Mouse (Mus musculus): ENCODE measurements around the gene Gm20388.

The Gm20388 gene

DNA sequence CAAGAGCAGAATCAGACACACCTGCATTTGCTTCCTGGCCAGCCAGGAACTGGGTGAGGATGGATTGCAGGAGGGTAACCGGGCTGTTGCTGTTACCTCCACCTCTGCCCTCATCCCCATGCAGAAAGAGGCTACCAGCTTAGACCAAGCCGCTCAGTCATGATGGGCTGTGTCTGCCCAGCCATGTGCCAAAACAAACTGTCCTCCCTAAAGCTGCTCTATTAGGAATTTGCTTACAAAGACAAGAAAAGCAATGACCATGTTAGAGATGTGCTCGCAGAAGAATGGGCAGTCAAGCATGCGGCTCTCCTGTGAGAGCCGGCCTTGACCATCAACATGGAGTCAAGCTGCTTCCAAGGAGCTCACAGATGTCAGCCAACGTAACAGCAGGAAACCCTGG is 1454.0 kb downstream of the Gm20388 start:
- intact Hi-C loops (cut with DNase I) = no loop called here

DNA sequence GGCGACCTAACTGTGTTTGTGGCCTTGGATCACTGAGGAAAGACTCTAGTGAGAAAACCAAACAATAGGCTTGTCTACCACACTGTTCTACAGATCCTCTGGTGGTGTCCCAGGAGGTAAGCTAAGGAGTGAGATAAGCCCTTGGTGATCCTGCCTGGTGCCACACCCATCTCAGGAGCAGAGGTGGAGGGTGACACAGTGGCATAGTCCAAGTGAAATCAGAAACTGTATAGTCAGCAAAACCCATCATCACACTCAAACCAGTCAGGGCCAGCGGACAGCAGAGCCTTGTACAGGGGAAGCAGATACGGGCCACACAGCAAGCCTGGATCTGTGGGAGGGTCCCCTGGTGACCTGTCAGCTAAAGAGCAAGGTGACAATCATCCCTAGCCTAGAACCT is 1454.5 kb downstream of the Gm20388 start:
- intact Hi-C loops (cut with DNase I) = no loop called here

DNA sequence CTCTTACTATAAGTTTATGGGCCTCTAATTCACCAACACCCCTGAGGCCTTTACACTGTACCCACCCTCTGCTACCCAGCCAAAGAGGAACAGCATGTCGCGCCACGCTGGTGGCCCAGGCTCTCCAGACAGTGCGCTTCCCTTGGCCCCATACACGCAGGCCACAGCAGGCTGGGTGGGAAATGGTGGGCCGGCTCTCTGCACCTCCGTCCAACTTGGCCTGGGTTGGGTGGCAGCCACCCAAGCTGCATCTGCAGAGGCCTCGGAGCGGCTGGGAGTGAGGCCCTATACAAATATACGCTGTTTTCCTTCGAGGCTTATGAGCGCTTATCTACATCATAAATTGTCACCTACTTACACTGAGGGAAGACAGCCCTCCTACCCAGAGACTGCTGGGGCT is 1456.0 kb downstream of the Gm20388 start:
- intact Hi-C loops (cut with DNase I) = no loop called here

DNA sequence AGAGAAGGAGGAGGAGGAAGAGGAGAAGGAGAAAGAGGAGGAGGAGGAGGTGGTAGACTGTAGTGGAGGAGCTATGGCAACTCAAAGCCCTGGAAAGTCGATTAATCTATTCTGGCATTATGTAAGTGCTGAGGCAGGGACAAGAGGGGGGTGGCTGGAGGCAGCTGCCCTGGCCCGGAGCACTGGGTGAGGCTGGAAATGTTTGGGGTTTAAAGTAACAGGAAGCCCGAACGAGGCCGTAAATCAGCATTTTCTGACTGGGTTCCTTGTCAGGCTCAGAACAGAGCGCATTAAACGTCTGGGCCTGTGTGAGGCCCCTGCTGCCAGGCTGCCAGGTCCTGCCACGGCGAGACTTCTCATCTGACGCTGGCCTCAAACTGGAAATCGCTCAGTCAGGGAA is 1458.2 kb downstream of the Gm20388 start:
- intact Hi-C loops (cut with DNase I) = no loop called here

DNA sequence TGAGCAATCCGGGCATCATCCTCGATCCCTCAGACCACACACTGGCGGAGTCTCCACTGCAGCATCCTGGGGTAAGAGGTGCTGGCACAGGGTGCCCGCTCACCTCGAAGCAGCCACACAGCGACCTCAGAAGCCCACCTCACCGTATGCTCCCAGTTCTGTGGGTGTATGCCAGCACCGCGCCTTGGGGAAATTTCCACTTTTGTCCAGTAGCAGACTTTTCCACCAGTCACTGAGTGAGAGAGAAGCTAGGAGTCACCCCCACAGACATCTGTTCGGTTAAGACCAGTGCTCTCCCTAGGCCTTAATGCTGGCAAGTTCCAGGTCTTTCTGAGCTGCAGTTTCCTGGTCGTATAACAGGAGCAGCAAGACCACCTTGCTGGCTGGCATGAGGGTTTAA is 1458.7 kb downstream of the Gm20388 start:
- intact Hi-C loops (cut with DNase I) = no loop called here

DNA sequence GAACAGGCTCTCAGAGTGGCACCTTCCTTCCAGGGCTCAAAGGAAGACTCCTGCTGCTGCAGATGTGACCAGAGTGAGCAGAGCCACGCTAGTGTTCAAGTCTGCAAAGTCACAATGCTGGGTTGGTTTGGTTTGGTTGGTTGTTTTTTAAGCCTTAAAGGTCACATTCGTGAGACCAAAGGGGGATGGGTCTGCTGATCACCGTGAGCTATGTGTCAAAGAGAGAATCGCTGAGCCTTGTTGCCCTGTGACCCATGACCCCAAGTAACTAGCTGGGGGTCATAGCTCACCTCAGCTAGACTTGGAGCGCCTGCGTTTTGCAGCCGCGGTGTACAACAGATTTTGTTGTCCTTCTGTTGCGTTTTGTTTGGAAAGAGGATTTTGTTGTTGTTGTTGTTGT is 1460.6 kb downstream of the Gm20388 start:
- intact Hi-C loops (cut with DNase I) = no loop called here

DNA sequence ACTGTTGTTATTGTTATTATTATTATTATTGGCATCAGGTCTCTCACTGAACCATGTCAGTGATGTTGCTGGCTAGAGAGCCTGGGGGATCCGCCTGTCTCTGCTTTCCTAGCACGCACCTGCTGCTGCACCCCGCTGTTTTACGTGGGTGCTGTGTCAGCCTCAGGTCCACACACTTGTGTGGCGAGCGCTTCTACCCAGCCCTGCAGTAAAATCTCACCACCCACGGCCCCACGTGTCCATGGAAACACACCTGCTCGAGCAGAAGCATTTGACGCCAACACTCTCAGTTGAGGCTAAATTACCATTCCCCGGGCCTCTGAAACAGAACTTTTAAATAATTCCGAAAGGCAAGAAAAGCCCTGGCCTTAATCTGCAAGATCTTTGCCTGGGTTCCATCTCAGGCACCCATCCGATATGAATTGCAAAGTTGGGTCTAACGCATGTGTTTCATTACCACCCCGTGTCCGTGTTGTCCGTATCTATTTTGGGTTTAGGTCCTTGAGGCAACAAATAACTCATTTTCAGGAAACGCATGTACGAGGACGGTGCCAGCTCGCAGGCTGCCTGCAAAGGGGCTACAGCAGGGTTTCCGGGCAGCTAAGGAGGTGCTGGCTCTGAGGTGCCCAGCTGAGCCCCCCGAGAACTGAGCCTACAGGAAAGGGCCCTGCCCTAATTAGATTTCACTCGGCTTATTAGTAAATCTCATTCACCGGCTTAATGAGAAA is 1461.4 kb downstream of the Gm20388 start:
- intact Hi-C loops (cut with DNase I) = no loop called here

DNA sequence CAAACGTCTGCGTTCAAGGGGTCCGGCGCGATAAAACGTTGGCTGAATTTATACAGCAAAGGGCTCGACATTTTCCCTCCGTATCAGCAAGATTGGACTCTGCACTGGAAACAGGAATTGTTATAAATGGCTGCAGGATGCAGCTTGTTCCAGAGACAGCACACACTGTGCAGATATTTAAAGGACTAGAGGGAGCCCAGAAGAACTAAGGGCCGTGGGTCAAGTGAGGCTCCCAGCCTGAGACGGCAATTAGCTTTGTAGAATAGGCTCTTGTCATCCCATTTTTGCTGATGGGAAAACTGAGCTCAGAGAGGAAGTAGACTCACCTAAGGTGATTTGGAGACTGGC is 1462.0 kb downstream of the Gm20388 start:
- intact Hi-C loops (cut with DNase I) = no loop called here

DNA sequence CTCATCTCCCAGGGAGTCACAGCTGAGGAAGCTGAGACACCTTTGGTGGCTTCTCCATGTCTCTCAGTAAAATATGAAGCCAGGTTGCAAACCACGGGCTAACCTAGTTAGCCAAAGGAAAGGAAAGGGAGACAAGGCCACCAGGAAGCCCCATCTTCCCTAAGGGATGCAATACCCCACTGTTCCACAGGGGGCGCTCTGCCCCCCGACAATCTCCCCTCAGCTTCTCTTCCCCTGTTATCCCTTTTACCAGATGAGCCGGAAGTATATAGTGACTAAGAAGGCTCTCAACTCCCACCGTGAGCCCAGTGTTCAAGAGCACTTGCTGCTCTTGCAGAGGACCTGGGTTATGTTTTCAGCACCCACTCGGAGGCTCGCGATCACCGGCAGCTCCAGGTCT is 1463.6 kb downstream of the Gm20388 start:
- intact Hi-C loops (cut with DNase I) = no loop called here

DNA sequence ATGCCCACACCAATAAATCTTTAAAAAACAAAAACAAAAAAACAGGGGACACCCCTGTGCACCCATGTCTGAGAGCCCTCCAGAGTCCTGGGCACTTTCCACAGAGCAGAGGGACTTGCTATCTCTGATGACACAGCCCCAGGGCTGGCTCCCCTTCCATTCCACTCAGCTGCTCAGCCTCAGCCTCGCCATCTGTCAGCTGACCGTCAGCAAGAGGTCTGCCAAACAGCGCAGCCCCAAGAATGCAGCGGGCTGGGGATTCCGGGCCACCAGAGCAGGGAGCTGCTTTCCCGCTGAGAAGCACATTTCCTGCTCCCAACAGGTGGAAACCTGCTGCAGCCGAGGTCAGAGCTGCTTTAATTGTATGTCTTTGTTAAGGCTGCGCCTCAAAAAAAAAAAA is 1464.1 kb downstream of the Gm20388 start:
- intact Hi-C loops (cut with DNase I) = no loop called here

DNA sequence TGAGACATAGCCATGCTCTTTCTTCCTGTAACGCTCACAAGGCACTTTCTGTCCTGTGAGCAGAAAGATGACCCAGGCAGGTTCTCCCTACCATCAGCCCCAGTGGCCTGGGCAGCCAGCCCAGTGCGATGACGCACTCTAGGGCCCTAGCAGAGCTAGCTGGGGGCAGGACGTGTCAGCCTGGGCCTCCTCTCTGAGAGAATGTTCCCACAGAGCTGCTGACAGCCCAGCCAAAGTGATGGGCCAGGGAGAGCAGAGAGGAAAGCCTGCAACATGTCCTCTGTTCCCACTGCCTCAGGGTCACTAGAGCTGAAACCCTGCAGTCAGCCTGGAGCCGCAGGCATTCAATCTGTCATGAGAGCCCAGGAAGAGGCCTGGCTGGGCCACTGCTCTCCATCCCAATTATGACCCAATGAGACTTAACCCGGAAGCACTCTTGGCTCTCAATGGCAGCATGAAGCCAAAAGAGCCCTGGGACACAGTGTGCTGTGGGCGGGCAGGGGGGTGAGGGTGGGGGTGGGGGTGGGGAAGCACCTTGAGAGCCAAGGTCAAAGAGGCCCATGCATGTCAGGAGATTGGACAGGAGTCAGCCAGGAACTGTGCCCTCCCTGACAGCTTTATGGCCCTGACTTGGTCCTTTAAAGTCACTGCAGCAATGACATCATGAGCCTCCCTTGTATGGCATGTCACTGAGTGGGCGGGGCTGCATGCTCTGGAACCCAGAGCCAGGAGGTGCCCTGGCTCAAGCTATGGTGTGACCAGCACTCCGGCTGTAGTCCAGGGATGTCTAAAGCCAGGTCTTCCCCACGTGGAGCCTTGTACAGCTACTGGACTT is 1465.7 kb downstream of the Gm20388 start:
- intact Hi-C loops (cut with DNase I) = no loop called here

DNA sequence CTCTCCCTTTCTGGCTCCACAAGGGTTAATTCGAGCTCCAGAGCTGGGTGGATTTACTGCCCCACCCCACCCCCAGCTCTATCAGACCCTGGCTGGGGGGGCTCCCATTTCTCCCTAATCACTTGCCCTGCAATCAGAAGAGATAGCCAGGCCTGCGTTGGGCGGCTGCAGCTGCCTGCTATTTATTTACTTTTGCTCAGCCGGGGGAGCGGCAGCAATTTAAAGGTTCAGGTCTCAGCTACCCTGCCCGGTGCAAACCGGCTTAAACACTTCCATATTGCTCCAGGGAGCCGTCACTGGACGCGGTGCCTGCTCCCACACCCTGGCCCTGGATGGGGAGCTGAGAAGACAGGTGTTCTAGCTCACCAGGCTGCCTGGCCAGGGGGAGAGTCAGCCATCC is 1467.0 kb downstream of the Gm20388 start:
- intact Hi-C loops (cut with DNase I) = no loop called here

DNA sequence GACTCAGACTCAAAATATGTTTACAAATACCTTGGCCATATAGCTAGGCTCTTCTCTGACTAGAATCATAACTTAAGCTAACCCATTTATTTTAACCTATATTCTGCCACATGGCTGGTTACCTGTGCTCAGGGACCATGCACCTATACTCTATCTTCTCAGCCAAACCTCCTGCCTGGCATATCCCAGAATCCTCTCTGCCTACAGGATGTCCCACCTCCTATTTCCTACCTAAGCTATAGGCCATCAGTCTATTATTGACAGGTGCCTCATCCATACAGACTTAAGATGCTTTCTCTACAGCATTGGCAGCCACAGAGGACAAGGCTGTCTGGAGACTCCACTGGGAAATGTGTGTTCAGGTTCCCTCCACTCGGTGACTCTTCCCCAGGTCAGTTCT is 1468.7 kb downstream of the Gm20388 start:
- intact Hi-C loops (cut with DNase I) = no loop called here

DNA sequence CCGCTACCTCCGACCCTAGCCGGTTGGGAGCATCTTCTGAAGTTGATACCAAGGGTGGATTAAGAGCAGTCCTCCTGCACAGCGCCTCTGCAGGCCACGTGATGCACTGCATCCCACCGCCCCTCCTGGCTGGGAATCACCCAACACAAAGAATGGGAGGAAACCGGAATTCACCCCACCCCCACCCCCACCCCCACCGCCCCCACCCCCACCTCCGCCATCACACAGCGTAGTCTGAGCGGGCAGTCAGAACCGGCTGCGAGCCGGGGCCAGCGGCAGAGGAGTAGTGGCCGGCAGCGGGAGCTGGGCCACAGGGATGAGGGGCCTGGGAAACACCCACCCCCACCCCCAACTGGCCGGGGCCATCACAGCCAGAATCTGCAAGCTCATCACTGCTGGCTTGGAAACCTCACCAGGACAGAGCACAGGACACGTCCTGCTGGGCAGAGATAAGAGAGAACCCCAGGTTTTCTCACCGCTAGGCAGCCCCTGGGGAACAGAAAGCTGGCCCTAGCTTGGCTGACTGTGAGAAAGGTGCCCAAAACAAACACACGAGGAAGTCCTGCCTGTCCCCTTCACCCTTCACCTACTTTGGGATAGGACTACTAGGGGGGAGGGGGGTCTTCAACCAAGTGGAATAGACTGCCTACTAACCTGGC is 1472.1 kb downstream of the Gm20388 start:
- intact Hi-C loops (cut with DNase I) = no loop called here

DNA sequence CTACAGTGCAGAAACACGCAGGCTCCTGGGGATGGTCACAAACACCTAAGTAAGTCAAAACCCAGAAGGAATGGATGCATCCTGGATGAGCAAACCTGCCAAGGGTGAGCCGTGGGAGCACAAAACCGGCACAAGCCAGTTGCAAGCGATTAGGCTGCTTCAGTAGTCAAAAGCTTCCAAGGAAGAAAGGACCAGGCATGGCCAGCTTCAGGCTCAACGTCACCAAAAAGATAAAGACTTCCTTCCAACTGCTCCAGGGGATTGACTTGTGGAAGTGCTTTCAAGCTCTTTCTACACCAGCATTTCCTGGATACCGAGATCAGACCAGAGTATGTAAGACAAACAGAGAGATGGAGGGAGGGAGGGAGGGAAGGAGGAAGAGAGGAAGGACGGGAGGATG is 1474.9 kb downstream of the Gm20388 start:
- intact Hi-C loops (cut with DNase I) = no loop called here

DNA sequence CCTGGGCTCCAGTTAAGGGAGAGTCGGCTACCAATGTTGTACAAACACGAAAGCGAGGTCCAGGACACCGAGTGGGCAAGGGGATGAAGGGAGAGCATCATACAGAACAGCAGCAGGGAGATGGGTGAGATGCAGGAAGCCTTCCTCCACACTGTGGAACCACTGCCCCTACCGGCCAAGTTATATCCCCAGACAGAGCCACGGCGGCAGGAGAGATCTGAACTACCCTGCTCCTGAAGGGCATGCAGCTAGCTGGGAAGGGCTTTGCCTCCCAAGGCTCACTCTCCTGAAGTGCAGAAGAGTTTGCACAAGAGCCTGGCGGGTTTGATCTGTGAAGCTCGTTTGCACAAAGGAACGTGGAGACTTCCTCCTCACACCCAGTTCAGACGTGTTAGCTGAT is 1480.0 kb downstream of the Gm20388 start:
- intact Hi-C loops (cut with DNase I) = loop anchor here (10.0 kb wide), 1 partner anchor 166 kb away; no protein-coding TSS in a partner anchor

DNA sequence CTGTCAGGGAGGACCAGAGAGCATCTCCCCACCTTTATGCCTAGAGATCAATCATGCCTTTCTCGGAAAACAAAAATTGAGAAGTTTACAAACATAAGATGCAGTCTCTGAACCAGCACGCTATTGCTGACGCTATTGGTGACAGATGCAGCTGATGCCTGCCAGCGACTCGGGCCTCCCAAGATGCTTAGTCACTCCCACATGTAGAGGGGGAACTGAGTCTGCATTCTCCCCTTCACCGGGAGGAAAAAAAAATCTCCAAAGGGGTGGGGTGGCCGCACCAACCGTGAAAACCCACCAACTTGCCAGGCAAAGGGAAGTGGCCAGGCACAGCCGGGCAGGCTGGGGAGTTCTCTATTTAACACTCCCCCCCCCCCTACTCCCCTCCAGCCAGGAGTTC is 1480.6 kb downstream of the Gm20388 start:
- intact Hi-C loops (cut with DNase I) = loop anchor here (10.0 kb wide), 1 partner anchor 166 kb away; no protein-coding TSS in a partner anchor

DNA sequence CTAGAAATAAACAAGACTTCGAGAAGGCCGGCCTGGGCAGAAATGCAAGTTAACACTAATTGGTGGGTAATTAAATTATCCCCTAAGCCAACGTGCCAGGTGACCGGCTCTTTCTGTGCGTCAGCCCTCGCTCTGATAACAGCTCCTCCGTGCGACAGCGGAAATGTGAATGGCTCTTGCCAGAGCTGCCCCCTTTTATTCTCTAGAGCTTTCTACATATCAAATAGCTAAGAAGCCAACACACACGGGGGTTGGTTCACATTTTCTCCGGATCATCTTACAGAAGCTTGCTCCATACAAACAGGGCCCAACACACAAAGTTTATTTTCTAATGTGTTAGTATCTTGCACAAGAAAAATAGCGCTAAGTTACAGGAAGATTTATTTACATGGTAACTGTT is 1481.1 kb downstream of the Gm20388 start:
- intact Hi-C loops (cut with DNase I) = loop anchor here (1.0 to 10.0 kb wide), 3 partner anchors 122 to 279 kb away; no protein-coding TSS in a partner anchor

DNA sequence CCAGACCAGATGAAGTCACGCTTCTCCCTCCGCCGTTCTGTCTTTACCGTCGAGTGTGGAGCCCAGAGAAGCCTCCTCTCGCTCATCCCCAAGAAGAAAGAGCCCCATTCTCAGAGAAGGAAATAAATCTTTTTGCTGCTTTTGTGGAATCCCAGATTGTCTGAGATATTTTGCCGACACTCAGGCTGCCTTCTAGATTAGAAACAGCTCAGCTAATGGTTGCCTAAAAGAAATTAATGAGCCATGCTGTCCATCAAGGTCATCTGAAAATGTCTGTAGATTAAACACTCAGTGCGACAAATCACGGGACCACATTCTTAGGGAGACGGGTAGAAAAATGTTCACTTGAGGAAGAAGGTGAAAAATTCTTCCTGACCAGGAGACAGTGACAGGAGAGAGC is 1481.8 kb downstream of the Gm20388 start:
- intact Hi-C loops (cut with DNase I) = loop anchor here (1.0 to 10.0 kb wide), 3 partner anchors 121 to 280 kb away; no protein-coding TSS in a partner anchor

DNA sequence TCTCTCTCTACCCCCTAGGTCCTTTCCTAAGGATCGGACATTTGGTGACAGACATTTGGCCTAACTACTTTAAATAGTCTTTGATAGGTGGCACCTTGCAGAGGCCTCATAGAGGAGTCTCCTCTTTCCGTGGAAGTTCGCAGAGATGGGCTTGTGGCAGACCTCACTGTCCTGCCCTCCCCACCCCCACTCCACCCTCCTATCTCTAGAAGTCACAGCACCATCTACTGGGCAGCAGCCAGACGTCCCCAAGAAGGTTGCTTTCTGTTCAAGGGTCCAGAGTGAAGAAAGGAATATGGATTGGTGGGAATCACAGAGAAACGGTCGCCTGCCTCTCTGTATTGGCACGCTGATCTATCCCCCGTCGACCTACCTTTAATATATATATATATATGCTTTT is 1482.5 kb downstream of the Gm20388 start:
- intact Hi-C loops (cut with DNase I) = loop anchor here (2.0 to 10.0 kb wide), 2 partner anchors 168 to 280 kb away; no protein-coding TSS in a partner anchor

DNA sequence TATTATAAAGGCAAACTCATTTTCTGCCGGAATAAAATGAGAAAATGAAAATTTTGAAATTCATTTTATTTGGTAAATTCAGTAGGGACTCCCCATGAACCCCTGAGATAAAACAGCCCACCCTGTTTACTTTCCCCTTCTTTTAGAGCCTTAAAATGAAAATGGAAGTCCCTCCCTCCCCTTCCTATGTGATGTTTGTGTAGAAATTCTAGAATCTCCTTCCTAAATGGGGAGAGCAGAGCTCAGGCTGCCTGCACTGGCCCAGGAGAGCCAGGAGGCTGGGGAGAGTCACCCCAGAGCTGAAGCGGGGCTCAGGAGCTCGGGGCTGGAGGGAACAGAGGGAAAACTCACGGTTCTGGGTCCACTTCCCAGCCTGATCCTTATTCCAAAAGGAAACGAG is 1484.0 kb downstream of the Gm20388 start:
- intact Hi-C loops (cut with DNase I) = loop anchor here (10.0 kb wide), 1 partner anchor 170 kb away; no protein-coding TSS in a partner anchor

DNA sequence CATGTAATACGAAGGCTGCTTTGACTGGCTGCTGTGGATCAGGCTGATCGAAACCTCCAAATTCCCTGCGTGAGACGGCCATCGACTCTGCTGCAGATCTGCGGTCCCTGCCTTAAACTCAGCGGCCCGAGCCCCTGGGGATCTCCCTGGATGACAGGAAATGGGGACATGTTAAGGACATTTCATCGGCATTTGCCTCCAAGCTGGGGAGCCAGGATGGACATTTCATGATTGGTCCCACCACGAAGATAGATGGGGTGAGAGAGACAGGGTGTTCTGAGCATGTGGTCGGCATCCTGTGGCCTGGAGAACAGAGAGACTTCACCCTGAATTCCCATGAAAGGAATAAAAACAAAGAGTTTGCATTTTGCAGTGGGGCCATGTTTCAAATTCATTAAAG is 1484.7 kb downstream of the Gm20388 start:
- intact Hi-C loops (cut with DNase I) = loop anchor here (10.0 kb wide), 1 partner anchor 171 kb away; no protein-coding TSS in a partner anchor

All from adrenal gland (tissue).